Mouse (Mus musculus) thymus, postnatal 0 days (tissue): Measurements from ENCODE around the gene Prkag2. TPM values are rescaled to one million over a fixed set of nuclear protein-coding genes. Genes with fewer than 3 reads are reported as not detected.

Source experiments
- DNase-seq: peaks from one replicate; pipeline ENCODE4 v3.0.0-alpha.2; 2015; ENCODE audit warnings: low spot score
- polyA plus RNA-seq: library from polyadenylated mRNA; unstranded; fragments of >200 nt; fragmentation: Nextera tagmentation; extraction: Ambion mirVana; gene quantifications from 2 replicates; pipeline ENCODE4 v1.2.1, GENCODE M21; 2015

The Prkag2 gene
- polyA plus RNA-seq, 1 experiment from 2014 or later: 31.2 TPM

DNA sequence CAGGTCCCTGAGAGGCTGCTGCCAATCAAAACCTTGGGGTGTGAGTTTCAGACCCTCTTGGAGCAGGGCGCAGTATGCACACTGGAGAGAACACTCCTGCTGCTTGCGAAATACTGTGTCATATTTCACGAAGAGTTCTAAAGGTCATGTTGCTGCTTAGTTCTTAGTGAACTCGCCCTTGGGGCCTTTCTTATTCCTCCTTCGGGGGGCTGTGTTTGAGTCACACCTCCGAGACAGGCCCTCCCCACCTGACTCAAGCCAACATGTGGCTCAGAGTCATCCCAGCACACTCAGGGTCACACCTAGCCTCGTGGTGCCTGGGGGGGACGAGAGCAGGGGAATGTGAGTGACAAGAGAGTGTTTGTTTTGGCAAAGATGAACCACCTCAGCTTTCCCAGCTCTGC is 99.0 kb downstream of the Prkag2 start:
- DNase-seq: no peak

DNA sequence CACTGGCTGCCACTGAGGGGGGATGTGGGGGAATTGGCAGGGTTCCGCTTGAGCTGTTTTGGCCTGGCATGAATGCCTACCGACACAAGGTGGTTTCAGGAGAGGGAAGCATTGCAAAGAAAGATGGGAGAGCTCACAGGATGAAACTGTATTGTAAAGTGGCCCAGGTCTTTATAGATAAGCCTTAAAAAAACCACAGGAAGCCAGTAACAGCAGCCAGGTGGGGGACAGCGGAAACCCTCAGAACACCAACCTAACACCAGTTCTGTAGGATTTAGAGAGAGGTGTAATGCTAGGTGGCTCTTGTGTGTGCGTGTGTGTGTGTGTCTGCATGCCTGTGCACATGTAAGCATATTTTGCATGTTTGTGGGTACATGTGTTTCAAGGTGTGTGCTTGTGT is 101.1 kb downstream of the Prkag2 start:
- peak; percentile 58 for DNase-seq

DNA sequence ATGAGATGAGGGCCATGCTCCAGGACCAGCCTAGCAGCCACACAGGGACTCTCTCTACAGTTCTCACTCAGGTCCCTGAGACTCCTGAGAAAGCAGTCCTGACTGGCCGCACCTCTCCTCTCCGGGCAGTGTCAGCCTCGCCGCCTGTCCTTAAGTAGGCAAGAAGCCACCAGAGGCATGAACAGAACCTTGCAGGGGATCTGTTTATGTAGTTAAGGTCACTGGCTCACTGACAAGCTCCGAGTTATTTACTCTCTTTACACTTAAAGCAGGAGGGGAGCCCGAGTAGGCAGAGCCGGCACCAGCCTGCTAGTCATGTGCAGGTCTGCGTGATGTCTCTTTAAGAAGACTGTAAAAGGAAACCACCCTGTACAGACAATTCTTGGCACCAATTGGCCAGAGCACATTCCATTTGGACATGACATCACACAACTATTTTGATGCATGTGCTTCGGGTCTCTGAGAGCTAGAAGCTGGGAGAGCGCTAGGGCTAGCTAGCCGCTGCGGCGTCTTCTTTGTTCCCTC is 104.8 kb downstream of the Prkag2 start:
- no peak for DNase-seq

DNA sequence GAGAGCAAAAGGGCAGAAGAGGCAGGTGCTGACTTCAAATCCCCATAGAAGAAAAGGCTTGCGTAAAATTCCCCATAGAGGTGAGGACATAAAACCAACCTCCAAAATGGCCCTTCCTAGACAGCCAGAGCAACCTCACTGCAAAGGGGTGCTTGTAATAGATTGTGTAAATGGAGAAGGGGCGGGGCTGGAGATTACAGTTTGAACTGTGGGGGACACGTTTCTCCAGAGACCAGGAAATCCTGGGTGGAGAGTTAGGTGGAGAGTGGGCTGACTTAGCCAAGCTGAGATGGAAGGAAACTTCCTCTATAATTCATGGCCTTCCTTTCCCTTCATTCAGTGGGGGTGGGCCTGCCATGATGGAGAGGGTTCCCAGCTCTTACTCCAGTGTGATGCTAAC is 107.3 kb downstream of the Prkag2 start:
- no peak for DNase-seq

DNA sequence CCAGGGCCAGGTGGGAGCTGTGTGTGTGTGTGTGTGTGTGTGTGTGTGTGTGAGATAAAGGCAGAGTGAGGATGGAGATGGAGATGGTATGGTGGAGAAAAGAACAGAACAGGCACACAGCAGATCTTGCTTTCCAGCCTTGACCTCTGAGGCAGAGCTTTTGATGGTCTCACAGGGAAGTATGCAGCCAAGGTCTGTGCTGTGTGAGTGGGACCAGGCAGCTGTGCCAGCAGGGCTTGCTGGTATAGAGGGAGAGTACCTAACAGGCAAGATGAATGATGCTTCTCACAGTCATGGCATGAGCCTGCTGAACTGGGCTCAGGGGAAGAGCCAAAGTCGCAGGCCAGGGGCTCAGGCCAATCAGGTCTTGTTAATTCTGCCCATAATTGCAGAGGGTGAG is 108.9 kb downstream of the Prkag2 start:
- DNase-seq: no peak

DNA sequence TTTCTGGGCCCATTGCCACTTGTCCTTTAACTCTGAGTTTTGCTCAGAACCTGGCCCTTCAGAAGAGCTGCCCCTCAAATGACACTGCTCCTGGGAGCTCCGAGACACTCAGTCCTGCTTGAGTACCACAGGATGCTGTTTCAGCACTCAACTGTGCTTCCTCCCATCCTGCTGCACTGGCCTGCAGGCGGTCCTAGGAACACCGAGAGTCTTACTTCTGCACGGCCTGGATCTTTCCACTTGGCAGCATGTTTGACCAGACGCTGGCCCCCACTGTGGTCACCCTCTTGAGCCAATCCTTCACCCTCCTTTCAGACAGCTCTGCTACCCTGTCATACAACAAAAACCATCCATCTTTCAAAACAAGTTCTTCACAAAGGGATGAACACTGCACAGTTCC is 110.0 kb downstream of the Prkag2 start:
- no peak for DNase-seq

DNA sequence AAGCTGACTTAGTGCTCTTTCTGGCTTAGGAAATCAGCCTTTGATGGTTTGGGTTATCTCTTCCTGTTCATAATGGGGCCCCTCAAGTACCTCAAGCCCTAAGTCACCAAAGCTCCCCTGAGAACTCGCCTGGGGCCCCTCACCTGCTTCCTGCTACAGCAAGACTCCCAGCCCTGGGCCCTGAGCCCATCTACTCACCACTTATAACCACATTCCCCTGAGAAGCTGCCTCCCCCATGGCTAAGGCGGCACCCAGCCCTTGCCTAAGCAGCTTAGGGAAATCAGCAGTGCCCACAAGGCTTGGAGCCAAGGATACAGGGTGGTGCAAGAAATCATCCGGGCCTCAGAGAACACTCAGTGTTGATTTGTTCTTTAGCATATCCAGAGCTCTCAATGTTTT is 110.8 kb downstream of the Prkag2 start:
- DNase-seq: peak; percentile 62

DNA sequence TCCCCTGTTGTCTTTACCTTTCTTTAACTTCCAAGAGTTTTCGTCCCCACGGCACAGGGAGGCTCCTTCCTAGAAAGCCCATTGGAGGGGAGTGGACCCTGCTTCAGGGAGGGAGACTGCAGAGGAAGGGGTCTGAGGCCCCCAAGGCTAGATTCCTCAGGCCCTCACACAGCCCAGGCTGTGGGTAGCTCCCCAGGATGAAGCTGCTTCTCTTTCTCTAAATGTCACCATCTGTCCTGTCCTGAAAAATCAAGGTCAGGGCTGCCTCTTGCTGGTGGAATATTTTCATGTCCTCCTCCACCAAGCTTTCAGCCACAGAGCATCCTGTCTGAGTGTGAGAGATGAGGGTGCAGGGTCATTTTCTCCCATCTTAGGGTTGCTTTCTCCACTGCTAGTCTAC is 113.5 kb downstream of the Prkag2 start:
- DNase-seq: no peak

DNA sequence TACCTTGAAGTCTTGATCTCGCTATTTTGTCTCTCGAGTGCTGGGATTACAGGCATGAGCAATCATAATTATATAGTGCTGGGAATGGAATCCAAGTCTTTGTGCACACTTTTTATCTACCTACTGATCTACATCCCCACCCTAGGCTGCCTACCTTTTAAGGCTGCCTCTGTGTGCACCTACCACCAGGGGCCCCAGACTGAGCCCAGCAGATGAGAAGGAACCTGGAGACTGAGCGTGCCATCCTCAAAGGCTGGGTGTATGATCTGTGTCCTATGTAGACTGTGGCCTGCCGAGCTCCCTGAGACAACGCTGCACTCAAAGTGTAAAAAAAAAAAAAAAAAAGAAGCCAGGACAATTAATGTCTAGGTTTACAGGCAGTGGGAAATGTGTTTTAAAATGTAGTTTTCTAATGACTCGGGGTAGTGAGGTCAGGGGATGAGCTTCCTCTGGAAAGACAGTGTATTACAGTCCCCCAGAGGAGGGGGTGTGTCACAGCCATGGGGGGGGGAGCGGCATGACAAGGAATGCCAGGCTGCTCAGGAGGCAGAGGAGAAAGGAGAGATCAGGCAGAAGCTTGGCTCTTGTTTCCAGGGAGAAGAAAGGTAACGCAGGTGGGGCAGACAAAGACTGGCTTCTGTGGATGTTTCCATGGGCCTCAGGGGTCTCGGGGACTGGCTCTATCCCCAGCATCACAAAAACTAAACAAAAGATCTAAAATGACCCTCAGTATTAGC is 114.1 kb downstream of the Prkag2 start:
- no peak for DNase-seq

DNA sequence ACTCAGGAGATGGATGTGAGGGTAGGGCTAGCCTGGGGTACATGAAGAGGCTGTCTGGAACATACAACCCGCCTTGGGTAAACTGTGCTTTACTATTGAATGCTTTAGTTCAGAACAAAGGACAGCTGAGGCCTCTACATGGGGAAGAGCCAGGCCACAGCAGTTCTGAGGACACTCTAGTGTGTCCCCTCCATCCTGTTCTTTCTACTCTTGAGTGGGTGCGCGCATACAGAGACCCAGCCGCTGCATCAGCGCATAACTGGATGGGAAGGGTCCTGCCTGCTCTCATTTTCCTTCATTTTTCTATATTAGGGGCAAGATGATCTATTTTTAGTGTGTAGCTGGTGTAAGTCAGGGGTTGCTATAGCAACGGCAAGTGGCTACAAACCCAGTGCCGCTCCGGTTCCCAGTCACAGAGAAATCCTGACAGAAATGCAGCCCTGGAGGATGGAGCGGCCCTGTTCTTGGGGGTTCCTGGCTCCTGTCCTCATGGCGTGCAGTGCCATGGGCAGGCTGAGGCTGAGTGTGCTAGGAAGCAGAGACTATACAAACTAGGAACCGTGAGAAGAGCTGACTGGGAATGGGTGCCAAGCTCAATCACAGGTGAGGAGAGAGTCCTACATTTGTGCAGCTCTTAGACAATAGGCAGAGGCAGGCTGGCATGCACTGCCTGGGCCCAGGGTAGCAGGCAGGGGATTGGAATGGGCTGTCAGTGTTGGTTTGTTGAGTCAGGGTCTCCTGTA is 114.8 kb downstream of the Prkag2 start:
- no peak for DNase-seq

DNA sequence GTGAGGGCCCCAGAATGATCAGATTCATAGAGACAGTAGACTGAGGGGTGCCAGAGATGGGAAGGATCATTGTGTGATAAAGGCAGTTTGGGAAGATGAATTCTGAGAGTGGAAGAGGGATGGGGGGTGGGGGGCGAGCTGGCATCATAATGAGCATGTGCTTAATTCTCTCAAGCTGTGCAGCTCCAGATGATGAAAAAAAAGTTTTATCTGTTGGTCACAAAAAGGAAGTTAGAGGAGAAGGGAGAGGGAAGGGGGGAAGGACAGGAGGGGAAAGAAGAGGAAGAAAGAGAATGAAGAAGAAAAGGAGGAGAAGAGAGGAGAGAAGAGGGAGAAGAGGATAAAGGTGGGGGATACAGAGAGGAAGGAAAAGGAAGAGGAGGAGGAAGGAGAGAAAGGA is 116.3 kb downstream of the Prkag2 start:
- DNase-seq: no peak

DNA sequence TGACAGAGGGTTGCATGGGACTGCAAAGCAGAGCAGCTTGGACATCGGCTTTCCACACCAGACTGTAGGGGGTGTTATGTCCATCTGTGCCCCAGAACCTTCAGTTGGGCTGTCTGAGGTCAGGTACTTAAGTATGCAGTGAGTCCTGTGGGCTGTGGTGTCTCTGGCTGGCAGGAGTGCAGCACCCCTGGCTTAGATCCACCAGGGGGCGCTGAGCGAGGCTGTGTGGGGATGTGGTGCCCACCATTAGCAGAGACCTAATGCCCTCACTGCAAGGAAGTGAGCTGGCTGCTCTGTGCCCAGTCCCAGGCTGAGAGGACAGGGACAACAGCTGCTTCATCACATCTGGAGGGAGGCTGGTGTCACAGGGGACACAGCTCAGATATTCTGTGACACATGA is 116.9 kb downstream of the Prkag2 start:
- peak; percentile 77 for DNase-seq

DNA sequence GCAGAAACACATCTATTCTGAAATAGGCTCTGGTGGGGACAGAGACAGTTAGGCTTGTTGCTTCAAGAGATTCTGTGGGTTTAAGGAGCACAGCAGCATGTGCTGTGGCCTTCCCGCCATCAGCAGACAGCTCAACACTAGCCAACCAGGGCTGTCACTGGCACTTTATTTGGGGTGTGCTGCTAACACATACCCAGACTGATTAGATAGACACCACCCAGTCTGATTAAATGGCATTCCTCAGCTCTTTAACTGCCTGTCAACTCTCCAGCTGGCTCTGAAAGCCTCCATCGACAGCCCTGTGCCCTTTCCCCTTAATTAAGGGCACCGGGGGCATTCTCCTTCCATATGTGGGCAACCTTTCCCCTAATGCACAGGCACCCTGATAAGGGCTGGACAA is 118.2 kb downstream of the Prkag2 start:
- no peak for DNase-seq

DNA sequence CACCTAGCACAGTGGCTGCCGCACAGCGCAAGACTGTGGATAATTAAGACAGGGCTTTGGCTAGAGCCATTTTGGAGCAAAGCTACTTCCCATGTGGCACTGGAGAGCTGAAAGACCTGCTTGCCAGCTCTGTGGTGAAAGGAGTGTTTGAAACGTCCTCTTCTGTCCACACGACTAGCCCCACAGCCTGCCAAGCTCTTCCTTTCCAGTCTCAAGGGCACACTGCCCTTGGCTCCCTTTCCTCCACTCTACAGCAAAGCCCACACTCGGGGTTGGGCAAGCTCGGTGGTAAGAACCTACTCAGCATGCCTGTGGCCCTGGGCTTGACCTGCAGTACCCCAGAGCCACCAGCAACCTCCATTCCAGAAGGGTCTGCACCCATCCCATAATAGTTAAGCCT is 118.7 kb downstream of the Prkag2 start:
- no peak for DNase-seq

DNA sequence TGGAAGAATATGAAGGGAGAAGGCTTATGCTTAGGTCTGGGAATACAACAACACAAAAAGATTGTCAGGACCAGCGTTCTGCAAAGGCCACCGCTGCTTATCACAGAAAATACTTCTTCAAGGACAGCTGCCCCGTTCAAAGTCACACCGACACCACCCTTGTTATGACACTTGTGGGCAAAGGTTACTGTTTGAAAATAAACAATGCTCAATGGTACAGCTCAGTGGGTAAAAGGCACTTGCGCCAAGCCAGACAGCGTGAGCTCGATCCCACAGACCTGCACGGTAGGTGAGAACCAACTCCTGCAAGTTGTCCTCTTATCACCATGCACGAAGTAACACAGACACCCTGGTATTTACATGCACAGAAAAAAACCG is 120.5 kb downstream of the Prkag2 start:
- no peak for DNase-seq

DNA sequence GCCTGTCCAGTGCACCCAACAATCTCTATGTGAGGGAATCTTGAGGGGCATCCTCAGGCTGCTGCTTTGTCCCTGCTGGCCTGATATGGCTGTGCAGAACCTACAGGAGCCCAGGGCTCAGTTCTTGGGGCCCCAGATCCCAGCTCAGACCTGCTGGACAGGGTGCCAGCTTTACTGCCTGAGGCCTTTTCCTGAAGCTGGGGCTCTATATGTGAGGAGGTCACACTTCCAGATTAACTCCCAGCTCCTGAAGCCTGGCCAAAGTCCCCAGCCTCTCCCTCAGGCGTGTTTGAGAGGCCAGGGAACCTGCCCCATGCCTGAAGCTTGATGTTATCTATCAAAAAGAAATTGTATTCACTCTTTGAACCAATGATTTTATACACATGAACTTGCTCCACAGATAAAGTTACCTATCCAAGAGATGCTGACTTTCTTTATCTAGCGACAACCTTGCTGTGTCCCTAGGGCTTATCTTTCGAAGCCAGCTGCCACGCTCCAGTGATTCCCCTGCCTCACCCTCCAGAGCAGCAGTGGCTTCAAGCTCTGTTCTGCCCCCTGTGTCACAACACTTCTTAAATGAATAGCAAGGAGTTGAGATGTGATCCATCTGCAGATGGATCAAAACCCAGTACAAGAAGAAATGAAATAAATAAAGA is 121.0 kb downstream of the Prkag2 start:
- DNase-seq: no peak

DNA sequence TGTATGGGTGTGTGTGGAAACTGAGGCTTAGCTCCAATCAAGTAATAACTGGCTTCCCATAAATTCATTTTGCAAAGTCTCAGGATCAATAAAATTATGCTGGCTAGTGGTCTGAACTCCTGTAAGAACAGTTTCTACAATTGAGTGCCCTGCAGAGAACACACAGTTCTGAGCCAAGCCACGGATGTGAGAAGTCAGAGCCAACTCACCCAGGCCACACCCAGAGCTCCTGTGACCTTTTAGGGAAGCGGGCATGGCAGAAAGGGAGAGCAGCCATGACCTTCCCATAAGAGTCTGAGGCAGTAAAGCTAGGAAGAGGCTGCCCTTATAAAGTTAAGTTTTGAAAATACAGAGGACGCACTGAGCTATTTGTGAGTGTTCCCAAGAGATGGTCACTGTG is 123.5 kb downstream of the Prkag2 start:
- DNase-seq: no peak

DNA sequence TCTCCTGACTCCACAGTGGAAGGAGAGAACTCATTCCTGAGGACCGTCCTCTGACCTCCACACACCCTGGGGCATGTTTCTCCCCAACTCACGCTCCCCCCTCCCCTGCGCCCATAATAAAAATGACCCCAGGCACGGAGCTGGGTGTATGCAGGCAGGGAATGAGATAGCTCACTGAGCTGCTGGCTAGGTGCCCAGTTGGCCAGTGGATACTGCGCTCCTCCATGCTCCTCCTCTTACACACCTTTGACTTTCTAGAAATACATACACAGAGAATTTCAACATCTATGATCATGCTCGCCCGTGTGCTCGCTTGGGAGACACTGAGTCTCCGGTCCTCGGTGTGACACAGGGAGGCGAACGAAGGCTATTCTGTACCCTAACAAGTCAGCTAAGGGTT is 124.2 kb downstream of the Prkag2 start:
- no peak for DNase-seq

DNA sequence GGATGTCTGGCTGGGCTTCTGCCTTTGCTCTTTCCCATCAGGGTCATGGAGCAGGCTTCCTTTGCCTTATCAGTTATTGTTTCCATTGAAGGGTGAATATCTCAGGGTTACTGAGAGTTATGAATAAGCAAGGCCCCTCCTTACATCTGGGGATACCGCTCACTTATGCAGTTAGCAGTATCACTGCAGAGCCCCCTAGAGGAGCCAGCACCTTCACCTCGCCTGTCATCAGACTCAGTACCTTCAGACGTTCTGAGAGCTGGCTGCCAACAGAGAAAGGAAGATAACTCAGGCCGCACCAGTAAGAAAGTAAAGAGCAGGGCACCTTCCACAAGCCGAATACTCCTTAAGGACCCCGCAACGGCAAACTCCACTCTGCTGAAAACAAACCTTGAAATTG is 125.3 kb downstream of the Prkag2 start:
- no peak for DNase-seq

DNA sequence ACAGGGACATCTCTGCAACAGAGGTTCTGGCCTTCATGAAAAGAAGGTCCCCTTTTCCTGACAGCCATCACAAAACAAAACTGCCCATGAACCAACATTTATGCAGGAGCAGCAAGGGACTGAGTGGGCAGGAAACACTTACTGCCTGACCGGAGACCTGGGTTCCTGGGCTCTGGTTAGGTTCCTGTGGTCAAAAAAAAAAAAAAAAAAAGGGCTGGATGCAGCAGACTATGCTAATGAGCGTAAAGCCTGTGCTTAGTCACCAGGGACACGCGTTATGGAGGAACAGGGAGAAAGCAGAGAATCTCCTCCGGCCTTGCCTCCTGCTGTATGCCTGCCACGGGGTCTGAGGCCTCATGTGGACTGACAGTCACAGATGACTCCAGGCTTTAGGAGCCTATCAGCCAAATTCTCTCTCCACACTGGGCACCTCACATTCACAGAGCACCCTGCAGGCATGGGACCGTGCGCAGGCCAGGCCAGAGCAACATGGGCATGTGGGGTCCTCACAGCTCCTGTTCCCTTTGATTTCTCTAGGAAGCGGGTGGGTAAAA is 126.7 kb downstream of the Prkag2 start:
- no peak for DNase-seq

DNA sequence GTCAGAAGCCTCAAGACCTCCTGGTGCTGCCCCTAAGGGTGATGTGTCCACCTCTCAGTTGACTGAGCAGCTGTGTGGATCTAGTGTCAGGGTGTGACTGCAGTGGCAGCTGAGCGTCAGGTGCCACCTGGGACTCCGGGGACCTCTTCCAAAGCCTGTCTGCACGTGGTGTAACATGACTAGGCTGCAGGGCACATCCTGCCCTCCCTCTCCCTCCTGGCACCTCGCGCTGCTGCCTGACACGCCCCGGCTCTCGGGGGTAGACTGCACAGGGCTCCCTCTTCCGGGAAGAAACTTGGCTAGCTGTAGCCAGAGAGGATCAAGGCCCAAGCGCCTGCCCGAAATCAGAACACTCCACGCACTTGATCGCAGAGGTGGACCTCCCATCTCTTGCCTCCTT is 127.2 kb downstream of the Prkag2 start:
- peak; percentile 92 for DNase-seq
